Mouse (Mus musculus) MEL (cell line): ENCODE results near the gene Nemp1. TPM values are rescaled to one million over a fixed set of nuclear protein-coding genes. Genes with fewer than 3 reads are reported as not detected.

Experiments used
- DNase-seq: peaks from one replicate; pipeline ENCODE4 v3.0.0; 2011; ENCODE audit warnings: low read depth, low spot score
- H3K27ac ChIP-seq: 2 replicates; pipeline ENCODE4 v1.5.1; 2012; ENCODE audit warnings: low read depth, mild to moderate bottlenecking, control low read depth, low read length, moderate library complexity; ENCODE audit not compliant: control insufficient read depth
- H3K27me3 ChIP-seq, 2 experiments: fragments of 150-350 bp in 1 of 2; sonication (generic) in 1 of 2; 2 replicates each; pipeline ENCODE4 v1.6.1; 2012; ENCODE audit warnings: low read length in 2 of 2, mild to moderate bottlenecking in 2 of 2, improper control_type of control experiment in 1 of 2, moderate library complexity in 1 of 2; ENCODE audit not compliant: insufficient read depth in 2 of 2, control insufficient read depth in 1 of 2
- H3K36me3 ChIP-seq, 2 experiments: 2 replicates each; pipeline ENCODE4 v1.6.1; 2012 to 2014; ENCODE audit warnings: low read length in 2 of 2, improper control_type of control experiment in 1 of 2, inconsistent platforms in 1 of 2, mild to moderate bottlenecking in 1 of 2; ENCODE audit not compliant: insufficient read depth in 2 of 2, control insufficient read depth in 1 of 2
- H3K4me1 ChIP-seq, 2 experiments: fragments of 150-350 bp in 1 of 2; sonication (generic) in 1 of 2; 2 replicates each; pipeline ENCODE4 v1.6.1; 2012; ENCODE audit warnings: low read length in 2 of 2, improper control_type of control experiment in 1 of 2, mild to moderate bottlenecking in 1 of 2; ENCODE audit not compliant: insufficient read depth in 2 of 2, control insufficient read depth in 1 of 2
- H3K4me3 ChIP-seq, 2 experiments: fragments of 150-350 bp in 1 of 2; sonication (generic) in 1 of 2; 2 replicates each; pipeline ENCODE4 v1.5.1; 2012; ENCODE audit warnings: low read depth in 2 of 2, low read length in 2 of 2, mild to moderate bottlenecking in 2 of 2, moderate library complexity in 2 of 2, control low read depth in 1 of 2, improper control_type of control experiment in 1 of 2; ENCODE audit not compliant: control insufficient read depth in 1 of 2, insufficient read depth in 1 of 2
- H3K79me2 ChIP-seq: 2 replicates; pipeline ENCODE4 v1.6.1; 2012; ENCODE audit warnings: mild to moderate bottlenecking, low read length, moderate library complexity; ENCODE audit not compliant: control insufficient read depth, poor library complexity, insufficient read depth
- H3K9ac ChIP-seq: 2 replicates; pipeline ENCODE4 v1.6.1; 2012; ENCODE audit warnings: low read depth, mild to moderate bottlenecking, control low read depth, low read length, moderate library complexity; ENCODE audit not compliant: control insufficient read depth, poor library complexity, severe bottlenecking
- H3K9me3 ChIP-seq: fragments of 150-350 bp; sonication (generic); replicated peaks from 2 replicates; pipeline ENCODE4 v1.6.1; 2012; ENCODE audit warnings: mild to moderate bottlenecking, low read length, improper control_type of control experiment, moderate library complexity; ENCODE audit not compliant: insufficient read depth
- CHD2 ChIP-seq: IDR thresholded peaks from 2 replicates; pipeline ENCODE4 v1.6.1; 2011; ENCODE audit warnings: low read length, improper control_type of control experiment
- E2F4 ChIP-seq: IDR thresholded peaks from 2 replicates; pipeline ENCODE4 v1.6.1; 2011; ENCODE audit warnings: low read depth, low read length, improper control_type of control experiment, borderline replicate concordance
- ELF1 ChIP-seq: IDR thresholded peaks from 2 replicates; pipeline ENCODE4 v1.6.1; 2014; ENCODE audit warnings: low read depth, mild to moderate bottlenecking, inconsistent platforms, low read length, improper control_type of control experiment, moderate library complexity
- ETS1 ChIP-seq: IDR thresholded peaks from 2 replicates; pipeline ENCODE4 v1.6.1; 2012; ENCODE audit warnings: low read depth, mild to moderate bottlenecking, inconsistent platforms, low read length, improper control_type of control experiment, moderate library complexity
- HCFC1 ChIP-seq: IDR thresholded peaks from 2 replicates; pipeline ENCODE4 v1.6.1; 2012; ENCODE audit warnings: low read depth, mild to moderate bottlenecking, inconsistent platforms, low read length, improper control_type of control experiment, moderate library complexity
- MEF2A ChIP-seq: IDR thresholded peaks from 2 replicates; pipeline ENCODE4 v1.6.1; 2014; ENCODE audit warnings: low read depth, mild to moderate bottlenecking, inconsistent platforms, low read length, improper control_type of control experiment; ENCODE audit not compliant: poor library complexity, insufficient replicate concordance, severe bottlenecking; ENCODE audit errors: extremely low read depth
- MYC ChIP-seq: IDR thresholded peaks from 2 replicates; pipeline ENCODE4 v1.6.1; 2011; ENCODE audit warnings: low read depth, mild to moderate bottlenecking, low read length, improper control_type of control experiment, moderate library complexity
- NELFE ChIP-seq: IDR thresholded peaks from 2 replicates; pipeline ENCODE4 v1.6.1; 2011; ENCODE audit warnings: low read depth, low read length, improper control_type of control experiment
- NRF1 ChIP-seq: IDR thresholded peaks from 2 replicates; pipeline ENCODE4 v1.6.1; 2014; ENCODE audit warnings: low read depth, mild to moderate bottlenecking, inconsistent platforms, low read length, improper control_type of control experiment, moderate library complexity; ENCODE audit not compliant: poor library complexity, insufficient read depth, severe bottlenecking
- SMC3 ChIP-seq: IDR thresholded peaks from 2 replicates; pipeline ENCODE4 v1.6.1; 2011; ENCODE audit warnings: low read depth, low read length, improper control_type of control experiment
- TAL1 ChIP-seq: IDR thresholded peaks from 2 replicates; pipeline ENCODE4 v1.6.1; 2012; ENCODE audit warnings: mild to moderate bottlenecking, inconsistent platforms, low read length, moderate library complexity, mixed read lengths
- TBP ChIP-seq: IDR thresholded peaks from 2 replicates; pipeline ENCODE4 v1.8.0; 2011; ENCODE audit warnings: low read depth, low read length, improper control_type of control experiment
- ZC3H11A ChIP-seq: IDR thresholded peaks from 2 replicates; pipeline ENCODE4 v1.6.1; 2012; ENCODE audit warnings: low read depth, mild to moderate bottlenecking, inconsistent platforms, low read length, improper control_type of control experiment
- ZKSCAN1 ChIP-seq: IDR thresholded peaks from 2 replicates; pipeline ENCODE4 v1.6.1; 2012; ENCODE audit warnings: low read depth, mild to moderate bottlenecking, inconsistent platforms, low read length, improper control_type of control experiment, moderate library complexity
- polyA plus RNA-seq, 2 experiments: library from polyadenylated mRNA; stranded (reverse) in 1 of 2; unstranded in 1 of 2; fragments of >175 nt in 1 of 2; fragments of >200 nt in 1 of 2; gene quantifications; 2 replicates each; pipeline versions ENCODE4 v1.2.1 to v1.2.4; 2012; ENCODE audit warnings: low replicate concordance in 2 of 2, low read depth in 1 of 2; ENCODE audit not compliant: insufficient read length in 2 of 2, insufficient read depth in 1 of 2, missing spikeins in 1 of 2
- total RNA-seq: library from RNA; depleted of rRNA; stranded (reverse); fragments of 300-350 nt; gene quantifications from 2 replicates; pipeline ENCODE4 v1.2.3, GENCODE M21; 2012

The Nemp1 gene
- total and polyA plus RNA-seq, 3 experiments: 12.1 to 13.9 TPM; not detected in 1

DNA sequence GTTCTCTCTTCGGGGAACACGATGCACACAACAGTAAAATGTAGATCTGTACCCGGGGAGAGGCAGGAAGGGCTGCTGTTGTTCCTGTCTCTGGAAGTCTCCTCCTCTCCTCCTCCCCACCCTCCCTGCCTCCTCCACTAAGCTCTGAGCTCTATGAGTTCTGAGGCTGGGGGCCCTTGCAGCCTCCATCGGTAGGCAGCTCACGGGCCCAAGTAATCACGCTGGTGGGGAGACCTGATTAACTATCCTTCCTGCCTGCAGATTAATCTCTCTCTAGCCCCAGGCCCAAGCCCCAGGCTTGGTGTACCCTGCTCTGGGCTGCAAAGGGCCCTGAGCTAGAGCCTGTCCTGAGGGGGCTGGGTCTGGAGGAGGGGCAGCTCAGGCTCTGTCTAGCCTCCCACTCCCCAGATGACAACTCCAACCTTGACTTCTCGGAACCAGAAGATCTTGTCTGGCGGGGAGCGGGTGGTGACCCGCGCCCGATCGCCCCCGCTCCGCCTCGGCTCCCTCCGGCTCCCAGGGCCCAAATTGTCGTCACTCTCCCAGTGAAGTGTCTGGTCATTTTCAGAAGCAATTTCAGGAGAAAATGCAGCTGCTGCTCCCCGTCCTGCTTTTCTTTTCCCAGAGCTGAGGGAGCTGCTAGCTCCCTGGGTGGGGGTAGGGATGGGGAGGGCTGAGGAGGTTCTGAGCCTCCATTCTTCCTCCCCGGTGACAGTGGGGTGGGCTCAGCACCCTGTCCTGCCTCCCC, 55.1 kb downstream of the Nemp1 start:
- Histone ChIP-seq H3K9ac (no peak overlapping the region), H3K9me3 (no peaks in the 10 kb centered on the region), H3K27me3 (peaks cover 0 to 5% of the 10 kb centered on the region in 2 experiments; a peak in 3 of 4 replicates), H3K27ac (no peak overlapping the region), H3K4me1 (no peaks in the 10 kb centered on the region), H3K4me3 (no peak overlapping the region), H3K79me2 (no peaks in the 10 kb centered on the region), H3K36me3 (no peaks in the 10 kb centered on the region)
- TF ChIP-seq SMC3: no peak
- no peak for TF ChIP-seq TAL1
- TF ChIP-seq ZKSCAN1: no peak
- TF ChIP-seq MEF2A: no peak
- TF ChIP-seq E2F4: no peak
- no peak for TF ChIP-seq NELFE
- no peak for TF ChIP-seq MYC
- no peak for TF ChIP-seq ELF1
- no peak for TF ChIP-seq NRF1
- no peak for TF ChIP-seq ZC3H11A
- no peak for TF ChIP-seq ETS1
- DNase-seq: no peak

DNA sequence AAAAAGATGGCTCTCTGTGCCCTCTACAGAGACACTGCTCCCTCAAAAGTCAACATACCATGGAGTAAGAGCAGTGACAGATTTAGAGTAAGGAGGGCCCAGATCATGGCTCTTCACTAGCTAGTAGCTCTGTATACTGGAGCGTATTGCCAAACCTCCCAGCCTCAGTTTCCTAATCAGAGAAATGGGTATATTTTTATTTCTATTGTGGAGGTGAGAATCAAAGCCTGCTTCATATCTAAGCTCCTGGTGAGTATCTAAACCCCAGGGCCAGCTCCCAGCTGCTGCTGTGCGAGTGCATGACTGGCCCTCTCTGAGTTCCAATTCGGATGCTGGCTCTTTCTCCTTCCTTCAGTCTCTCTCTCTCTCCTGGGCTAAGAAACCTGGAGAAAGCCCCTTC, 57.5 kb downstream of the Nemp1 start, which contains the start of gene Tac2:
Gene Tac2 (plus strand): TSS at position 301 of the 400 bp plus-strand sequence.
- Histone ChIP-seq H3K4me1 (peaks cover under 1 to 14% of the 10 kb centered on the region in 2 experiments; a peak in 3 of 4 replicates), H3K27me3 (peaks cover 0 to 7% of the 10 kb centered on the region in 2 experiments; a peak in 3 of 4 replicates), H3K79me2 (no peaks in the 10 kb centered on the region), H3K4me3 (no peak within 1 kb of the TSS), H3K36me3 (peaks cover 0 to 5% of the 10 kb centered on the region in 2 experiments; a peak in 2 of 4 replicates), H3K9ac (no peak within 1 kb of the TSS), H3K9me3 (no peaks in the 10 kb centered on the region), H3K27ac (no peak within 1 kb of the TSS)
- no peak for TF ChIP-seq HCFC1
- DNase-seq: no peak

DNA sequence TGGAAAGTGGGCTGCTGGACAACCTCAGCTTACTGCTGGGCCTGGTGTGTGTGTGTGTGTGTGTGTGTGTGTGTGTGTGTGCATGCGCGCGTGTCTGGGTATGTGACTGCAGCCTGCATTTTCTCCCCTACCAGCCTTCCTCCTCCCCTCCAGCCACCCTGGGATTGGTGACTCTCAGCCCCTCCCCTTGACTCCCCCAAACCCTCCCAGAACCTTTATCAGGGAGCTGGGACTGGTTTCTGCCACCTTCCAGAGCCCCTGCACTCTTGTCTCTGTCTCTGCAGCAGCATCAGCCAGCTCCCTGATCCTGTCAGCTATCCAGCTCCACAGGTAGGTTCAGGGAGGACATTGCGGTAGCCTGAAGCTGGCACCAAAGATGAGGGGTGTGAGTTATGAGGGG, 58.4 kb downstream of the Nemp1 start:
- TF ChIP-seq TBP (no peak), CHD2 (no peak), NELFE (no peak)
- H3K9ac ChIP-seq: no peak overlapping the region
- no peak overlapping the region for H3K4me3 ChIP-seq
- H3K9me3 ChIP-seq: no peaks in the 10 kb centered on the region
- no peaks in the 10 kb centered on the region for H3K79me2 ChIP-seq
- peaks cover 0 to 7% of the 10 kb centered on the region in 2 experiments; a peak in 3 of 4 replicates for H3K27me3 ChIP-seq
- H3K27ac ChIP-seq: no peak overlapping the region
- peaks cover 0 to 11% of the 10 kb centered on the region in 2 experiments; a peak in 2 of 4 replicates for H3K36me3 ChIP-seq
- DNase-seq: no peak
- peaks cover 8 to 23% of the 10 kb centered on the region in 2 experiments for H3K4me1 ChIP-seq
